Mouse (Mus musculus): ENCODE measurements around the gene Sun5. TPM values are rescaled to one million over a fixed set of nuclear protein-coding genes. Genes with fewer than 3 reads are reported as not detected.

Sun5 gene
- not detected in 2 replicates for polyA plus RNA-seq (2016; fragmentation: Nextera tagmentation; extraction: Ambion mirVana)

DNA sequence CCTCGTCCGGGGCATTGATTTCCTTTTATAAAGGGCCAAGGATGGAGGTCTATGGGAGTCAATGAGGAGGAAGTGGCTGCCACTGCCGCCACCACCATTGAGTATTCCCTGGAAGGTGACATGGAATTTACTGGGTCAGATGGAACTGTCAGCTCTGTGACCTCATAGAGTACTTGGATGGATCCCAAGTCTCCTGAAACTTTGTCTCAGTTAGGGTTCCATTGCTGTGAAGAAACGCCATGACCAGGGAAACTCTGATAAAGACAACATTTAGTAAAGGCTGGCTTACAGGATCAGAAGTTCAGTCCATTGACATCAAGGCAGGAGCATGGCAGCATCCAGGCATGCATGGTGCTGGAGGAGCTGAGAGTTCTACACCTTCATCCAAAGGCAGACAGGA is at the start of gene Sun5:
Gene Sun5 (minus strand): TSS at position 101 of the 400 bp plus-strand sequence.
- H3K36me3 ChIP-seq: no peaks in the 10 kb centered on the region
- H3K4me2 ChIP-seq: no peak within 1 kb of the TSS
- no peak within 1 kb of the TSS for H3K27ac ChIP-seq
- no peak within 1 kb of the TSS for H3K4me3 ChIP-seq (replicated peaks)
- no peaks in the 10 kb centered on the region for H3K27me3 ChIP-seq
- 93% methylated on average over 4 of the region's 4 CpGs for WGBS
- H3K9me3 ChIP-seq: no peaks in the 10 kb centered on the region
- no peak for ATAC-seq (ENCODE audit: insufficient number of reproducible peaks, insufficient read depth, low FRiP score, low TSS enrichment, low read depth)
- no peak within 1 kb of the TSS for H3K9ac ChIP-seq (replicated peaks)
- no peaks in the 10 kb centered on the region for H3K4me1 ChIP-seq (replicated peaks)

DNA sequence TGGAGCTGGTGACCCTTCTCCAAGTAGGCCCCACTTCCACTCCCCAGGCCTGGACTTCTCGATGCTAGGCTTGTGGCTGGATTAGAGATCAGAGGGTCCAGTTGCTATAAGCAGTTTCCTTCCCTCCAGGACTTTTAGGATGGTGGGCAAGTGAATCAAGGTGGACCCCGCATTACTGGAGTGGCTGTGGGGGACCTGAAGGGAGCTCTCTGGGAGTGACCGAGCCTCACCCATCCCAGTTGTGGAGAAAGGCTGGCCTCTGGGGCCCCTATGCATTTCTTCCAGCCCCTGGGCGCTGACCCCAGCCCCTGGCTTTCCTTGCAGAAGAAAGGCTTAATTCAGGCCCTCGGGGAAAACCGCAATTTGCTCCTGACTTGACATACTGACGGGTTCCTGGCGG is 47.0 kb upstream of the Sun5 start, which contains the start of gene Bpifb3:
Gene Bpifb3 (plus strand): TSS at position 301 of the 400 bp plus-strand sequence.
- no peaks in the 10 kb centered on the region for H3K4me1 ChIP-seq (replicated peaks)
- no peaks in the 10 kb centered on the region for H3K9me3 ChIP-seq
- H3K9ac ChIP-seq (replicated peaks): no peak within 1 kb of the TSS
- no peak within 1 kb of the TSS for H3K4me2 ChIP-seq
- no peaks in the 10 kb centered on the region for H3K36me3 ChIP-seq
- H3K4me3 ChIP-seq (replicated peaks): no peak within 1 kb of the TSS
- H3K27ac ChIP-seq: no peak within 1 kb of the TSS
- ATAC-seq (ENCODE audit: insufficient number of reproducible peaks, insufficient read depth, low FRiP score, low TSS enrichment, low read depth): no peak
- no peaks in the 10 kb centered on the region for H3K27me3 ChIP-seq
- WGBS: 73% methylated on average over 8 of the region's 8 CpGs

DNA sequence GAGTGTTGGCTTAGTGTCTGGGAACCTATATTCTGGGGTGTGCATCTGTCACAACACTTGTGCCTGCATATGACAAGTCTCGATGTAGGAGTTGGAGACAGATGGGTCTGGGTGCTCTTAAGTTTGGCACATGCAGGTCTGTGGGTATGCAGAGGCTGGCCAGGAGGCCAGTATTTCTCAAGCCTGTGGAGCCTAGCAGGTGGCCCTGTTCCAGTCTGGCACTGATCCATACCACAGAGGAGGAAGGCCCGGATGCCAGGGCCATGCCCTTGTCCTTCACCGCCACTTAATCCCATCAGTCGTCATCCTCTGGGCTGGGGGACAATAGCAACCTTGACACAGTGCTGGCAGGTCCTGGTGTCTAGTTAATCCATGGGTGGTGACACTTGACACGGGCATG is 43.3 kb upstream of the Sun5 start:
- H3K27me3 ChIP-seq: no peaks in the 10 kb centered on the region
- no peaks in the 10 kb centered on the region for H3K9me3 ChIP-seq
- 85% methylated on average over 5 of the region's 5 CpGs for WGBS
- H3K36me3 ChIP-seq: no peaks in the 10 kb centered on the region
- no peaks in the 10 kb centered on the region for H3K4me1 ChIP-seq (replicated peaks)
- H3K4me3 ChIP-seq (replicated peaks): no peak overlapping the region
- no peak for ATAC-seq (ENCODE audit: insufficient number of reproducible peaks, insufficient read depth, low FRiP score, low TSS enrichment, low read depth)
- no peak overlapping the region for H3K9ac ChIP-seq (replicated peaks)
- H3K27ac ChIP-seq: no peak overlapping the region
- no peak overlapping the region for H3K4me2 ChIP-seq

DNA sequence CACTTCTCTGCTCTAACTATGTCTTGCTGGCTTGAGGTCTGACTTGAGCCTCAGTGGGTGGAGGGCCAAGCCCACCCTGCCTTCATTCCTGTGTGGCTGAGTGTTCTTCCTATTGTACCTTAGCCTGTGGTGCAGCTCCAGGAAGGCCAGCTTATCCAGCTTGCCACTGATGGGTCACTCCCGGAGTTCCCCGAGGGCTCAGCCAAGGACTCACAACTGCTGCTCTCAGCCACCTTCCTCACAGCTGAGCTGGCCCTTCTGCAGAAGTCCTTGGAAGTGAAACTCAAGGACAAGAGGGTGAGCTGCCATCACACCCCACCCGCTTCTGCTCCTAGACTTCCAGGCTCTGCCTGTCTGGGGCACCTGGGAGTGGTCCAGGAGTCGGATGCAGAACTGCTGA is 35.7 kb upstream of the Sun5 start:
- H3K4me2 ChIP-seq: no peak overlapping the region
- no peak for ATAC-seq (ENCODE audit: insufficient number of reproducible peaks, insufficient read depth, low FRiP score, low TSS enrichment, low read depth)
- WGBS: 83% methylated on average over 4 of the region's 4 CpGs

DNA sequence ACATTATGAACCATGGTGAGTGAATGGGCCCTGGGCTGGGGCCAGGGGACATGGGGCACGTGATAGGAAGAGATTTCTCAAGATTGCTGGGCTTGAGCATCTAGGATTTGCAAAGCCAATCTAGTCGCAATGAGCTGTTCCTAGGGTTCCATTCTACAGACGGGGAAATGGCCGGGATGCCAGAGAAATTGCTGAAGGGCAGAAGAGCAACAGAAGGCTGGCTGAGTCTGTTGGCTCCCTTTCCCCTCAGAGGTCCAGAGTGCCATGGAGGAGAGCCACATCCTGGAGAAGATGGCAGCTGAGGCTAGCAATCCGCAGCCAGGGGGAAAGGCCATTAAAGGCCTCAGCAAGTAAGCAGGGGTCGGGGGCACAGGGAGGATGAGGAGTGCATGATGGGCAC is 31.8 kb upstream of the Sun5 start:
- no peaks in the 10 kb centered on the region for H3K9me3 ChIP-seq
- no peaks in the 10 kb centered on the region for H3K36me3 ChIP-seq
- H3K4me2 ChIP-seq: no peak overlapping the region
- no peak overlapping the region for H3K9ac ChIP-seq (replicated peaks)
- no peak overlapping the region for H3K27ac ChIP-seq
- no peak for ATAC-seq (ENCODE audit: insufficient number of reproducible peaks, insufficient read depth, low FRiP score, low TSS enrichment, low read depth)
- 84% methylated on average over 6 of the region's 6 CpGs for WGBS
- H3K4me3 ChIP-seq (replicated peaks): no peak overlapping the region
- no peaks in the 10 kb centered on the region for H3K27me3 ChIP-seq
- no peaks in the 10 kb centered on the region for H3K4me1 ChIP-seq (replicated peaks)

More for the DNA sequence above, 35.7 kb upstream of the Sun5 start:
- no peak overlapping the region for H3K27ac ChIP-seq
- H3K4me3 ChIP-seq (replicated peaks): no peak overlapping the region
- no peaks in the 10 kb centered on the region for H3K36me3 ChIP-seq
- no peaks in the 10 kb centered on the region for H3K4me1 ChIP-seq (replicated peaks)
- H3K9me3 ChIP-seq: no peaks in the 10 kb centered on the region
- no peaks in the 10 kb centered on the region for H3K27me3 ChIP-seq
- H3K9ac ChIP-seq (replicated peaks): no peak overlapping the region

DNA sequence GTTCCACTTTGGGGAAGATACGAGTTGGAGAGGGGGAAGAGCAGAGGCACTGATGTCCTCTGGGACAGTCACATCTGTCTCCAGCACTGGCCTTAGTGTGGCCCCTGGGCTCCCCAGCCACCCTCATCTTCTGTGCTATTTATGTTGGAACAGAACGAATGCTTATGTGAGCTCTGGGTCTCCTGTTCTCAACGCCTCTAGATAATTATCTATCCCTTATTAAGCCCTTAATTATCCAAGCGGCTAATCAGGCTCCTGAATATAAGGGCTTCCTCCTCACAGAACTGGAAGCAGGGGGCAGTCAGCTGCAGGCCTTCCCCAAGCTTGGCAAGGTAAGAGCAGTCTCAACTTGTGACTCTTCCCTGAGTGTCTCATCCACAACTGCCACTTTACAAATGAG is 29.2 kb upstream of the Sun5 start, which contains the start of gene Bpifb6:
Gene Bpifb6 (plus strand): TSS at position 301 of the 400 bp plus-strand sequence.
- no peaks in the 10 kb centered on the region for H3K27me3 ChIP-seq
- WGBS: 69% methylated on average over 4 of the region's 4 CpGs
- no peak for ATAC-seq (ENCODE audit: insufficient number of reproducible peaks, insufficient read depth, low FRiP score, low TSS enrichment, low read depth)
- no peak within 1 kb of the TSS for H3K27ac ChIP-seq
- no peak within 1 kb of the TSS for H3K4me3 ChIP-seq (replicated peaks)
- no peaks in the 10 kb centered on the region for H3K4me1 ChIP-seq (replicated peaks)
- no peak within 1 kb of the TSS for H3K9ac ChIP-seq (replicated peaks)
- no peaks in the 10 kb centered on the region for H3K36me3 ChIP-seq
- no peak within 1 kb of the TSS for H3K4me2 ChIP-seq
- no peaks in the 10 kb centered on the region for H3K9me3 ChIP-seq

DNA sequence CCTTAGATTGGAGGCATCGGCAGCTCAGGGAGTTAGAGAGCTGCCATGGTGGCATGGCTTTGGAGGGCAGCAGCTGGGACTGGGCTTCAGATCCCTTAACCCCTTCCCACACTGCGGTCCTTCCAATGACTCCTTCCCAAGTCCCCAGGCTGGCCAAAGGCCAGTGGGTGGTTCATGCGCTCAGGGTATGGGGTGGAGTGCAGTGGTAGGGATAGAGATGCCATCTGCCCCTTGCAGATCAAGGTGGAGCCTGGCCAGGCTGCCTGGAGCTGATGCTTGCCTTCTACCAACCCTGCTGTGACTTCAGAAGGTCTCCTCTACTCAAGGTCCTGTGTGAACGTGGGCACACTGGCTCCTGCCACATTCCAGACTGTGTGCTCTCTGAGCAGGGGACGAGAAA is 28.2 kb upstream of the Sun5 start:
- 75% methylated on average over 5 of the region's 5 CpGs for WGBS
- H3K36me3 ChIP-seq: no peaks in the 10 kb centered on the region
- H3K4me2 ChIP-seq: no peak overlapping the region
- ATAC-seq (ENCODE audit: insufficient number of reproducible peaks, insufficient read depth, low FRiP score, low TSS enrichment, low read depth): no peak
- H3K9me3 ChIP-seq: no peaks in the 10 kb centered on the region
- no peaks in the 10 kb centered on the region for H3K27me3 ChIP-seq
- no peak overlapping the region for H3K27ac ChIP-seq
- no peaks in the 10 kb centered on the region for H3K4me1 ChIP-seq (replicated peaks)
- H3K4me3 ChIP-seq (replicated peaks): no peak overlapping the region
- no peak overlapping the region for H3K9ac ChIP-seq (replicated peaks)

DNA sequence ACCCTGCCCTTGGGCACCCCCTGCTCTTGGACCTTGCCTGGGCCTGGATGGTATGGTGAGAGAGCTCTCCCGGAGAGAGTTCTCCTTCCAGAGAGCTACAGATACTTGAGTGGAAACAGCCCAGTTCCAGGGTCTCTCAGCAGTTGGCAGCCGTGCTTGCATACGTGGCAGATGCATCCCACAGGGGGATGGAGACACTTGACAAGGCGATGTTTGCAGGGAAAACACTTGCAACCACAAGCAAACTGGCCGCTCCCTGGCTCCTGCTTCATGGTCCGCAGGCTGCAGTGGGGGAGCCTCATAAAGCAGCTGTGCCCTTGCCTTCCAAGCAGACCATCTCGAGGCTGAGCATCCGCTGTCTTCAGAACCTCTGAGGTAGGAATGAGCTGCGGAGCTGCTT is 3.9 kb upstream of the Sun5 start, which contains the start of gene Bpifb2:
Gene Bpifb2 (plus strand): TSS at position 301 of the 400 bp plus-strand sequence.
- H3K9me3 ChIP-seq: no peaks in the 10 kb centered on the region

DNA sequence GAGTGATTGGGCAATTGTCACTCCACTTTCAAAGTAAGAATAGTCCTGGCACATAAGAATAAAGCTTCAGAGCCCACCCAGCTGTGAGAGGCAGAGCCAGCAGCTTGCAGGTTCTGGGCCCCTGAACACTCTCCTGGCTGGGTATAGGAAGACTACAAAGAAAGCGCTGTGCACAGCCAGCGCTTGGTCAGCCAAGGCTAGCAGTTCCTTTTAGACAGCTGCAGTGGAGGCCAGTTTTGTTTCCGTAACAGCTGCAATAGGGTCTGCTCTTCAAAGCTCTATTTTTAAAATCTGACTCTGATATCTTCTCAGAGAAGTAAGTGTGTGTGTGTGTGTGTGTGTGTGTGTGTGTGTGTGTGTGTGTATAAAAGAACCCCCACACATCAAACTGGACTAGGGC is 8.9 kb downstream of the Sun5 start:
- Histone ChIP-seq H3K4me2 (no peak overlapping the region), H3K36me3 (no peaks in the 10 kb centered on the region), H3K4me3 (replicated peaks) (no peak overlapping the region), H3K4me1 (replicated peaks) (no peaks in the 10 kb centered on the region), H3K27me3 (peaks cover 3% of the 10 kb centered on the region; the same call in 1 of the 2 replicates), H3K27ac (no peak overlapping the region), H3K9me3 (no peaks in the 10 kb centered on the region), H3K9ac (replicated peaks) (no peak overlapping the region)
- WGBS: 86% methylated on average over 3 of the region's 3 CpGs
- no peak for ATAC-seq (ENCODE audit: insufficient number of reproducible peaks, insufficient read depth, low FRiP score, low TSS enrichment, low read depth)

More for the DNA sequence above, 3.9 kb upstream of the Sun5 start, which contains the start of gene Bpifb2:
- Histone ChIP-seq H3K27ac (no peak within 1 kb of the TSS), H3K36me3 (no peaks in the 10 kb centered on the region), H3K9ac (replicated peaks) (no peak within 1 kb of the TSS), H3K4me3 (replicated peaks) (no peak within 1 kb of the TSS), H3K4me1 (replicated peaks) (no peaks in the 10 kb centered on the region), H3K27me3 (no peaks in the 10 kb centered on the region), H3K4me2 (no peak within 1 kb of the TSS)
- WGBS: 71% methylated on average over 9 of the region's 9 CpGs
- no peak for ATAC-seq (ENCODE audit: insufficient number of reproducible peaks, insufficient read depth, low FRiP score, low TSS enrichment, low read depth)

DNA sequence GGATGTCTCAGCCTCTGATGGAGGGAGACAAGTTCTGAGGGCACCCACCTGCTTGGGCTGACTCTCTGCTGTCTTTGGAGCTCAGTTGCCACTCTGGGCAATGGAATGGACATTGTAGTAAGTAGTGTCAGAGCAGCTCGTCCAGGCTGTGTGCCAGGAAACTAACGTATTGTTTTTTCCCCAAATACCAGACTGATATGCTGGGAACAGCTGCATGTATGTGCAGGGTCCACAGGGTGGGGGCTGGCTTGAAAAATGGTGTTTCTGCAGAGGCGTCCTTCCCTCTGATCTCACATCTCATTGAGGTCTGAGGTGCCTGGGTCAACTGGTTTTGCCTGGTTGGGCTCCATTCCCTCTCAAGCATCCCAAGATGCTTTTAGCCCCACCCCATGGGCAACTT is 10.2 kb downstream of the Sun5 start:
- no peaks in the 10 kb centered on the region for H3K9me3 ChIP-seq
- H3K4me3 ChIP-seq (replicated peaks): no peak overlapping the region
- no peak overlapping the region for H3K9ac ChIP-seq (replicated peaks)
- 72% methylated on average over 3 of the region's 3 CpGs for WGBS
- H3K4me2 ChIP-seq: no peak overlapping the region
- no peak overlapping the region for H3K27ac ChIP-seq
- H3K27me3 ChIP-seq: peaks cover 3% of the 10 kb centered on the region; the same call in 1 of the 2 replicates
- H3K4me1 ChIP-seq (replicated peaks): no peaks in the 10 kb centered on the region
- ATAC-seq (ENCODE audit: insufficient number of reproducible peaks, insufficient read depth, low FRiP score, low TSS enrichment, low read depth): no peak; the same call in 1 of the 2 replicates
- H3K36me3 ChIP-seq: no peaks in the 10 kb centered on the region

DNA sequence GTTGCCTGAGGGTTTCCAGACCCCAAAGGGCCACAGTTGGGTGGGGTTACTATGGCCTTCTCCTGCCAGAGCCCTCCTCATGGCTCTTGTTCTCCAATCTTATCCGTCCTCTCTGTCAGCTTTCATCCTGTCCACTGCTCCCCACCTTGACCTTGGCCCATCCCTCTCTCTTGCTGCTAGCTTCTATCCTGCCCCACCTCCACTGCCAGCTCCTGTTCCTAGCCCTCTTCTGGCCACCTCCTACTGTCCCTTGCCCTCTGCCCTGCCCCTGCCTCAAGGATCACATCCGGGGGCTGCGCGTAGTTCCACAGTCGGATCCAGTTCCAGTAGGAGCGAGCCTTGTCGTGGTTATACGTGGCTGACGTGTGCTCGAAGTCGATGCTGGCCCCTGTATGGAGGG is 10.6 kb downstream of the Sun5 start:
- Histone ChIP-seq H3K9ac (replicated peaks) (no peak overlapping the region), H3K27me3 (peaks cover 3% of the 10 kb centered on the region; the same call in 1 of the 2 replicates), H3K27ac (no peak overlapping the region), H3K4me3 (replicated peaks) (no peak overlapping the region), H3K9me3 (no peaks in the 10 kb centered on the region), H3K36me3 (no peaks in the 10 kb centered on the region), H3K4me1 (replicated peaks) (no peaks in the 10 kb centered on the region), H3K4me2 (no peak overlapping the region)
- ATAC-seq (ENCODE audit: insufficient number of reproducible peaks, insufficient read depth, low FRiP score, low TSS enrichment, low read depth): no peak
- WGBS: 93% methylated on average over 11 of the region's 11 CpGs

DNA sequence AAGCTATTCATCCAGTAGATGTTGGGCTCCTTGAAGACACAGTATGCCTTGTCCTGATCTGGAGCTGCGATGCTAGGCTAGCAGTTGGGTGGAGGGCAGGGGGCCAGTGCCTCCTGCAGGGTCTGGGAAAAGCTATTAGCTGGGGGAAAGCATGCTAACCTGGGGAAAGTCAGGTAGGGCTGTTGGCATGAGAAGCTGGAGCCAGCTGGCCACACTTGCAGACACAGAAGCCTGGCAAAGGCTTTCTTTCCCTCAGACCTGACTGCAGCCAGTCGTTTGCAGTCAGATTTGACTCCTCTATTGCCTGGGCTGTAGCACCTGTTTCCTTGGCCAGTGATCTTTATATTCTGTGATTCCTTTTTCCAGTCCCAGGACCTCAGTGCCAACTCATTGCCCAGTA is 11.3 kb downstream of the Sun5 start:
- Histone ChIP-seq H3K27ac (no peak overlapping the region), H3K9me3 (no peaks in the 10 kb centered on the region), H3K4me1 (replicated peaks) (no peaks in the 10 kb centered on the region), H3K36me3 (no peaks in the 10 kb centered on the region), H3K27me3 (peaks cover 3% of the 10 kb centered on the region; the same call in 1 of the 2 replicates), H3K9ac (replicated peaks) (no peak overlapping the region), H3K4me2 (no peak overlapping the region), H3K4me3 (replicated peaks) (no peak overlapping the region)
- WGBS: 74% methylated on average over 2 of the region's 2 CpGs
- ATAC-seq (ENCODE audit: insufficient number of reproducible peaks, insufficient read depth, low FRiP score, low TSS enrichment, low read depth): no peak

Measured in limb, embryonic 12.5 days (tissue).